Mouse (Mus musculus) midbrain, embryonic 10.5 days (tissue): ENCODE results near the gene Krt32. TPM values are rescaled to one million over a fixed set of nuclear protein-coding genes. Genes with fewer than 3 reads are reported as not detected.

ENCODE experiments used
- DNase-seq: peaks from one replicate; pipeline ENCODE4 v3.0.0-alpha.2; 2017; ENCODE audit warnings: low spot score
- H3K27ac ChIP-seq: fragments of 300-500 bp; sonication (generic); replicated peaks from 2 replicates; pipeline ENCODE4 v1.5.1; 2016; ENCODE audit warnings: mild to moderate bottlenecking
- H3K27me3 ChIP-seq: fragments of 300-500 bp; sonication (generic); 2 replicates; pipeline ENCODE4 v1.6.1; 2016; ENCODE audit warnings: low read depth, mild to moderate bottlenecking; ENCODE audit not compliant: poor library complexity, severe bottlenecking
- H3K36me3 ChIP-seq: fragments of 300-500 bp; sonication (generic); 2 replicates; pipeline ENCODE4 v1.6.1; 2016; ENCODE audit warnings: mild to moderate bottlenecking, moderate library complexity
- H3K4me1 ChIP-seq: fragments of 300-500 bp; sonication (generic); 2 replicates; pipeline ENCODE4 v1.6.1; 2016
- H3K4me3 ChIP-seq: fragments of 300-500 bp; sonication (generic); 2 replicates; pipeline ENCODE4 v1.5.1; 2016; ENCODE audit warnings: mild to moderate bottlenecking, moderate library complexity
- H3K9me3 ChIP-seq: fragments of 300-500 bp; sonication (generic); replicated peaks from 2 replicates; pipeline ENCODE4 v1.6.1; 2016; ENCODE audit warnings: mild to moderate bottlenecking
- WGBS: fragments of 180-500 bp; shearing (Covaris S2); methylation state at CpG from one replicate; pipeline ENCODE4 v1.1.7; 2016; 5-methylcytosine and 5-hydroxymethylcytosine counted together
- polyA plus RNA-seq: library from polyadenylated mRNA; unstranded; fragments of >200 nt; fragmentation: Nextera tagmentation; extraction: Ambion mirVana; gene quantifications from 2 replicates; pipeline ENCODE4 v1.2.1, GENCODE M21; 2016

Gene Krt32
- polyA plus RNA-seq, 1 experiment from 2014 or later = not detected

DNA sequence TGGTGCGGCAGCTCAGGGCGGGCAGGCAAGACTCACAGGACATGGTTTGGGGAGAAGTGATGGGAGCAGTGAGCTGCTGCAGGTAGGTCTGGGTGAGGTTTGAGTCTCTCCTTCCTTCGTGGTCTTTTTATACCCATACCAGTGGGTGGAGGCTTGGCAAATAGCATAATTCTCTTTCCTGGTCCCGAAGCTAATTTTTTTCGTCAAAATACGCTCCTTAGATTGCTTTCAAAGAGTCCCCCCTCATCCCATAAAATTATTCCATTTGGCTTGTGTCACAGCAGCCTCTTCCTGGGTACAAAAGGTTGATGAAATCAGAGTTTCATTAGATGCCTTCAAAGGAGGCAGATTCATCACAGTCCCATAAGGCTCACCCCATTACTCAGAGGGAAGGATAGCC is 46.6 kb downstream of the Krt32 start, which contains the start of gene Krt34:
Gene Krt34, minus strand, starts transcription at position 101 of the 400 bp plus-strand sequence.
- 87% methylated on average over 6 of the region's 6 CpGs for WGBS

More for the DNA sequence above, 46.6 kb downstream of the Krt32 start, which contains the start of gene Krt34:
- Histone ChIP-seq H3K27ac (no peak within 1 kb of the TSS), H3K36me3 (no peaks in the 10 kb centered on the region), H3K4me1 (no peaks in the 10 kb centered on the region), H3K27me3 (no peaks in the 10 kb centered on the region), H3K4me3 (no peak within 1 kb of the TSS), H3K9me3 (no peaks in the 10 kb centered on the region)
- DNase-seq = no peak

Other genes starting within 250 kb of the Krt32 start
- gene Krtap4-16, start 236.6 kb downstream of the Krt32 start, polyA plus RNA-seq = not detected in 2 replicates
- gene Gm11568, start 230.3 kb downstream of the Krt32 start, polyA plus RNA-seq = not detected in 2 replicates
- gene Gm11559, start 223.8 kb downstream of the Krt32 start, polyA plus RNA-seq = not detected in 2 replicates
- not detected in 2 replicates for gene Krtap9-1, start 214.8 kb downstream of the Krt32 start, polyA plus RNA-seq
- not detected in 2 replicates for gene Gm11567, start 209.0 kb downstream of the Krt32 start, polyA plus RNA-seq
- not detected in 2 replicates for gene Krtap31-1, start 180.3 kb downstream of the Krt32 start, polyA plus RNA-seq
- not detected in 2 replicates for gene Gm11565, start 173.5 kb downstream of the Krt32 start, polyA plus RNA-seq
- not detected in 2 replicates for gene Krtap31-2, start 151.9 kb downstream of the Krt32 start, polyA plus RNA-seq
- gene Krtap9-5, start 139.8 kb downstream of the Krt32 start, polyA plus RNA-seq = not detected in 2 replicates
- gene Krtap29-1, start 109.2 kb downstream of the Krt32 start, polyA plus RNA-seq = not detected in 2 replicates
- not detected in 2 replicates for gene Krtap16-1, start 101.6 kb downstream of the Krt32 start, polyA plus RNA-seq
- gene Krtap17-1, start 94.2 kb downstream of the Krt32 start, polyA plus RNA-seq = not detected in 2 replicates
- gene Krt33a, start 72.0 kb downstream of the Krt32 start, polyA plus RNA-seq = not detected in 2 replicates
- not detected in 2 replicates for gene Krt33b, start 58.4 kb downstream of the Krt32 start, polyA plus RNA-seq
- gene Krt34, start 46.7 kb downstream of the Krt32 start, polyA plus RNA-seq = not detected in 2 replicates
- not detected in 2 replicates for gene Krt31, start 37.7 kb downstream of the Krt32 start, polyA plus RNA-seq
- not detected in 2 replicates for gene Krt35, start 8.0 kb upstream of the Krt32 start, polyA plus RNA-seq
- not detected in 2 replicates for gene Krt36, start 17.4 kb upstream of the Krt32 start, polyA plus RNA-seq
- gene Krt13, start 33.3 kb upstream of the Krt32 start, polyA plus RNA-seq = not detected in 2 replicates
- 0.74 and 1.8 TPM in 2 replicates for gene Krt15, start 47.7 kb upstream of the Krt32 start, polyA plus RNA-seq
- gene Krt19, start 60.4 kb upstream of the Krt32 start, polyA plus RNA-seq = 5.9 and 6.3 TPM in 2 replicates
- gene Krt9, start 105.0 kb upstream of the Krt32 start, polyA plus RNA-seq = not detected in 2 replicates
- gene Krt14, start 119.3 kb upstream of the Krt32 start, polyA plus RNA-seq = 1.0 and 1.2 TPM in 2 replicates
- gene Krt16, start 160.7 kb upstream of the Krt32 start, polyA plus RNA-seq = not detected in 2 replicates
- 0.12 and 0.16 TPM in 2 replicates for gene Krt17, start 172.8 kb upstream of the Krt32 start, polyA plus RNA-seq
- not detected in 2 replicates for gene Krt42, start 181.6 kb upstream of the Krt32 start, polyA plus RNA-seq
- gene Eif1, start 231.7 kb upstream of the Krt32 start, polyA plus RNA-seq = 1,709 and 1,814 TPM in 2 replicates
- 0.56 TPM in 1 of 2 replicates, not detected in the other for gene Gast, start 246.2 kb upstream of the Krt32 start, polyA plus RNA-seq